8 mouse cellular contexts compared by ENCODE assay signal in the genomic region with DNA sequence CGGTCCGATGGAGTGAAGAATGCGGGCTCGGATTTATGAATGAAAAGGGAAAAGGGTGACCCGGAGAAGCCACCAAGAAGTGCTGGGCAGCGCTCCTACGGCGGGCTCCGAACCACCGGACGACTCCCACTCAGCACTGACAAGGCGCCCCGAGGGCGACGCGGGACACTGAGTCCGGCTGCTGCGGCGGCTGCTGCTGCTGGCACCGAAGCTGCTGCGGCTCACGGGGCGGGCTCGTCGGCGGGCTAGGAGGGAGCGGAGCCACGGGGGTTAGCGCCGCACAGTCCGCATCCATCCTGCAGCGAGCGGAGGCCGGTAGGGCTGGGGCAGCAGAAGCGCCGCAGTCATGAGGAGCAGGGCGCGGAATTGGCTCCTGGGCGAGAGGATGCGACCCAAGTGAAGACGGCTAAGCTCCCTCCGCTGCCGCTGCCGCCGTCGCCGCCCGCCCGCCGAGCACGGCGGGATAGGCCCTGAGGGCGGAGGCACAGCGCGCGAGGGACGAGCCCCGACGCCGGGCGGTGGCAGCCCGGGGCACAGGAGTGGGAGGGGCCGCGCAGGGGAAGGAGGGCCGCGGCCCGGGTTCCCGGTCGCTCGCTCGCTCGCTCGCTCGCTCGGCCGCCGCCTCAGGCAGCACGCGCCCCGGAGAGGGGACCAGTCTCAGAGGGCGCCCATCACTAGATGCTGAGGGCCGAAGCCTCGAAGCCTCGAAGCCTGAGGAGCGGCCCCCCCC. TPM values are rescaled to one million over a fixed set of nuclear protein-coding genes. Genes with fewer than 3 reads are reported as not detected.
A peak's percentile ranks its signal among the peaks of the same experiment; 100 is the strongest.
DNase-seq lines count a peak whose midpoint lies in the region; ATAC-seq lines count a peak whose summit lies in the region.

No protein-coding gene starts in this region.

- H3K4me3 ChIP-seq in heart, embryonic 15.5 days, result peak overlapping the region; percentile 89
- peak overlapping the region; percentile 99 for H3K4me3 ChIP-seq in liver, embryonic 16.5 days (ENCODE audit: low read depth, low read length)
- H3K4me3 ChIP-seq in neural tube, embryonic 15.5 days (replicated peaks), result peak overlapping the region; percentile 94

- peaks cover 1% of the 10 kb centered on the region for H3K4me1 ChIP-seq in heart, embryonic 15.5 days (replicated peaks)
- H3K4me1 ChIP-seq in liver, embryonic 16.5 days (ENCODE audit: control insufficient read depth, low read depth, low read length), result peaks cover 5% of the 10 kb centered on the region; the same call in 1 of the 2 replicates
- H3K4me1 ChIP-seq in neural tube, embryonic 15.5 days, result peaks cover 25% of the 10 kb centered on the region

- H3K4me2 ChIP-seq in heart, embryonic 15.5 days, result peak overlapping the region; percentile 67
- H3K4me2 ChIP-seq in liver, embryonic 16.5 days (ENCODE audit: low read depth, low read length), result peak overlapping the region; percentile 73
- H3K4me2 ChIP-seq in neural tube, embryonic 15.5 days, result peak overlapping the region; percentile 75

- no peaks in the 10 kb centered on the region for H3K27me3 ChIP-seq in heart, embryonic 15.5 days
- H3K27me3 ChIP-seq in liver, embryonic 16.5 days (ENCODE audit: control insufficient read depth, insufficient read depth, low read depth, low read length), result no peaks in the 10 kb centered on the region
- no peaks in the 10 kb centered on the region for H3K27me3 ChIP-seq in neural tube, embryonic 15.5 days (replicated peaks)

- H3K9me3 ChIP-seq in heart, embryonic 15.5 days (replicated peaks), result no peaks in the 10 kb centered on the region
- H3K9me3 ChIP-seq in liver, embryonic 16.5 days (replicated peaks; ENCODE audit: control insufficient read depth, low read length), result no peaks in the 10 kb centered on the region
- H3K9me3 ChIP-seq in neural tube, embryonic 15.5 days (replicated peaks), result no peaks in the 10 kb centered on the region

- WGBS in heart, embryonic 15.5 days, result under 1% methylated on average over 68 of the region's 85 CpGs
- under 1% methylated on average over 75 of the region's 85 CpGs for WGBS in liver, embryonic 16.5 days (ENCODE audit: insufficient replicate concordance)
- 1% methylated on average over 75 of the region's 85 CpGs for WGBS in neural tube, embryonic 15.5 days

- peak; percentile 64 for ATAC-seq in erythroid progenitor cell, adult 5-6 weeks (replicated peaks; ENCODE audit: low FRiP score, poor library complexity, severe bottlenecking)
- ATAC-seq in heart, embryonic 15.5 days (replicated peaks; ENCODE audit: insufficient number of reproducible peaks, insufficient read depth, low FRiP score, low read depth), result peak; percentile 84
- peak; percentile 85 for ATAC-seq in liver, embryonic 16.5 days (ENCODE audit: low read depth)
- ATAC-seq in neural tube, embryonic 15.5 days (ENCODE audit: low FRiP score), result peak; percentile 80

- no peaks in the 10 kb centered on the region for H3K36me3 ChIP-seq in heart, embryonic 15.5 days
- 0 out of 2 replicates have a peak, but pooled peaks cover 3% of the 10 kb centered on the region for H3K36me3 ChIP-seq in liver, embryonic 16.5 days (ENCODE audit: control insufficient read depth, insufficient read depth)
- no peaks in the 10 kb centered on the region for H3K36me3 ChIP-seq in neural tube, embryonic 15.5 days

- peak; percentile 58 for DNase-seq in 416B (ENCODE audit: low read depth)
- peak; percentile 85 for DNase-seq in adrenal gland, postnatal 10 days
- DNase-seq in kidney, postnatal 36 days, result peak; percentile 76 to 86
- DNase-seq in testis, postnatal 10 days (ENCODE audit: low spot score), result peak; percentile 81

- H3K27ac ChIP-seq in heart, embryonic 15.5 days, result peak overlapping the region; percentile 100
- peak overlapping the region; percentile 100 for H3K27ac ChIP-seq in liver, embryonic 16.5 days (ENCODE audit: low read length)
- H3K27ac ChIP-seq in neural tube, embryonic 15.5 days (replicated peaks), result peak overlapping the region; percentile 98

- peak overlapping the region; percentile 79 for H3K9ac ChIP-seq in heart, embryonic 15.5 days
- H3K9ac ChIP-seq in liver, embryonic 16.5 days (ENCODE audit: low read depth, low read length), result peak overlapping the region; percentile 99
- peak overlapping the region; percentile 86 for H3K9ac ChIP-seq in neural tube, embryonic 15.5 days (replicated peaks)

RNA-seq across cellular contexts. Expression of gene Wnk1, which starts 0.7 kb away (rescaled TPM):
- 100 to 1,000 TPM; 140 to 185 TPM for total RNA-seq in adrenal gland, postnatal 10 days (2021)
- total RNA-seq in erythroid progenitor cell, adult 5-6 weeks (2015; ENCODE audit: low replicate concordance), result 952 and 1,049 TPM in 2 replicates
- total RNA-seq in erythroid progenitor cell, adult 5-6 weeks (2017; ENCODE audit: low replicate concordance), result 745 and 1,012 TPM in 2 replicates
- 57.4 and 70.9 TPM in 2 replicates for polyA plus RNA-seq in heart, embryonic 15.5 days (2015; fragmentation: Nextera tagmentation; extraction: Ambion mirVana)
- 23.2 and 28.8 TPM in 2 replicates for polyA plus RNA-seq in liver, embryonic 16.5 days (2015; fragmentation: Nextera tagmentation; extraction: Ambion mirVana)
- polyA plus RNA-seq in neural tube, embryonic 15.5 days (2015; fragmentation: Nextera tagmentation; extraction: Ambion mirVana), result 51.4 and 52.4 TPM in 2 replicates

RNA-seq across cellular contexts. Expression of gene Ninj2, which starts 55.3 kb away (rescaled TPM):
- not detected for total RNA-seq in adrenal gland, postnatal 10 days (2021)
- 3.6 TPM in 1 of 2 replicates, not detected in the other for total RNA-seq in erythroid progenitor cell, adult 5-6 weeks (2015; ENCODE audit: low replicate concordance)
- not detected in 2 replicates for total RNA-seq in erythroid progenitor cell, adult 5-6 weeks (2017; ENCODE audit: low replicate concordance)
- 0.15 TPM in 1 of 2 replicates, not detected in the other for polyA plus RNA-seq in heart, embryonic 15.5 days (2015; fragmentation: Nextera tagmentation; extraction: Ambion mirVana)
- 0.15 and 0.18 TPM in 2 replicates for polyA plus RNA-seq in liver, embryonic 16.5 days (2015; fragmentation: Nextera tagmentation; extraction: Ambion mirVana)
- 0.19 and 0.46 TPM in 2 replicates for polyA plus RNA-seq in neural tube, embryonic 15.5 days (2015; fragmentation: Nextera tagmentation; extraction: Ambion mirVana)

Comparison
In these comparisons a context has a peak if more than half of its experiments do, and no peak if none do; other contexts are left out.
1. Peak in every context shown above with its lines: DNase-seq, ATAC-seq, H3K4me3 ChIP-seq and H3K27ac ChIP-seq.